Mouse (Mus musculus) monocyte, adult 59 days (primary cell): ENCODE data around the gene Pan3. TPM values are rescaled to one million over a fixed set of nuclear protein-coding genes. Genes with fewer than 3 reads are reported as not detected.

Experiments
- total RNA-seq, 2 experiments: library from RNA; stranded (reverse); gene quantifications; one replicate each; pipeline ENCODE4 v1.2.4; 2023

The Pan3 gene
- total RNA-seq, result 100 to 1,000 TPM; 273 to 280 TPM

GRCm38 (mm10) chr5:147429535-147430305 lies at the start of gene Pan3:
Pan3 (plus strand) TSS chr5:147430161.

GRCm38 (mm10) chr5:147399843-147400504 lies 30.0 kb upstream of the Pan3 start, which contains the start of gene Flt3:
Flt3 (minus strand) TSS chr5:147400489.

Other genes starting within 250 kb of the Pan3 start
- gene Gsx1, start 241.5 kb upstream of the Pan3 start, total RNA-seq, result not detected
- not detected for gene Pdx1, start 160.2 kb upstream of the Pan3 start, total RNA-seq
- not detected for gene Cdx2, start 122.9 kb upstream of the Pan3 start, total RNA-seq
- not detected for gene Urad, start 107.7 kb upstream of the Pan3 start, total RNA-seq
- gene Flt3, start 29.7 kb upstream of the Pan3 start, total RNA-seq, result 10 to 100 TPM; 40.8 to 48.5 TPM